Mouse (Mus musculus) neural tube, embryonic 12.5 days (tissue): ENCODE results near the gene Grsf1. TPM values are rescaled to one million over a fixed set of nuclear protein-coding genes. Genes with fewer than 3 reads are reported as not detected.
A peak's percentile ranks its signal among the peaks of the same experiment; 100 is the strongest.

Source experiments
- ATAC-seq: fragments of 200-750 bp; cut with Nextera tagmentation; 2 replicates; pipeline ENCODE4 v1.8.0; 2017; ENCODE audit warnings: low read depth, mild to moderate bottlenecking, moderate TSS enrichment, moderate library complexity; ENCODE audit not compliant: low FRiP score
- H3K27ac ChIP-seq: fragments of 300-500 bp; sonication (generic); 2 replicates; pipeline ENCODE4 v1.5.1; 2016
- H3K27me3 ChIP-seq: fragments of 300-500 bp; sonication (generic); replicated peaks from 2 replicates; pipeline ENCODE4 v1.6.1; 2016; ENCODE audit warnings: mild to moderate bottlenecking
- H3K36me3 ChIP-seq: fragments of 300-500 bp; sonication (generic); 2 replicates; pipeline ENCODE4 v1.6.1; 2016; ENCODE audit warnings: mild to moderate bottlenecking
- H3K4me1 ChIP-seq: fragments of 300-500 bp; sonication (generic); 2 replicates; pipeline ENCODE4 v1.6.1; 2016
- H3K4me2 ChIP-seq: fragments of 300-500 bp; sonication (generic); replicated peaks from 2 replicates; pipeline ENCODE4 v1.6.1; 2016; ENCODE audit warnings: mild to moderate bottlenecking
- H3K4me3 ChIP-seq: fragments of 300-500 bp; sonication (generic); 2 replicates; pipeline ENCODE4 v1.5.1; 2016
- H3K9ac ChIP-seq: fragments of 300-500 bp; sonication (generic); 2 replicates; pipeline ENCODE4 v1.6.1; 2016; ENCODE audit warnings: mild to moderate bottlenecking
- H3K9me3 ChIP-seq: fragments of 300-500 bp; sonication (generic); 2 replicates; pipeline ENCODE4 v1.6.1; 2016; ENCODE audit warnings: mild to moderate bottlenecking
- WGBS: fragments of 180-500 bp; shearing (Covaris S2); methylation state at CpG from one replicate; pipeline ENCODE4 v1.1.7; 2016; 5-methylcytosine and 5-hydroxymethylcytosine counted together
- polyA plus RNA-seq: library from polyadenylated mRNA; unstranded; fragments of >200 nt; fragmentation: Nextera tagmentation; extraction: Ambion mirVana; gene quantifications from 2 replicates; pipeline ENCODE4 v1.2.1, GENCODE M21; 2016

Grsf1 gene
- polyA plus RNA-seq, 1 experiment from 2014 or later = 95.1 TPM

- H3K36me3 ChIP-seq = no peaks in the 10 kb centered on the region
- H3K4me1 ChIP-seq = no peaks in the 10 kb centered on the region
- no peak overlapping the region for H3K4me2 ChIP-seq
- ATAC-seq = no peak
- H3K27ac ChIP-seq = no peak overlapping the region
- H3K9ac ChIP-seq = no peak overlapping the region
- H3K27me3 ChIP-seq = no peaks in the 10 kb centered on the region
- no peaks in the 10 kb centered on the region for H3K9me3 ChIP-seq
- H3K4me3 ChIP-seq = no peak overlapping the region
- WGBS = 11% methylated on average over 3 of the region's 3 CpGs
These were observed 8.3 kb upstream of the Grsf1 start for GRCm38 (mm10) chr5:88684226-88684625.

DNA sequence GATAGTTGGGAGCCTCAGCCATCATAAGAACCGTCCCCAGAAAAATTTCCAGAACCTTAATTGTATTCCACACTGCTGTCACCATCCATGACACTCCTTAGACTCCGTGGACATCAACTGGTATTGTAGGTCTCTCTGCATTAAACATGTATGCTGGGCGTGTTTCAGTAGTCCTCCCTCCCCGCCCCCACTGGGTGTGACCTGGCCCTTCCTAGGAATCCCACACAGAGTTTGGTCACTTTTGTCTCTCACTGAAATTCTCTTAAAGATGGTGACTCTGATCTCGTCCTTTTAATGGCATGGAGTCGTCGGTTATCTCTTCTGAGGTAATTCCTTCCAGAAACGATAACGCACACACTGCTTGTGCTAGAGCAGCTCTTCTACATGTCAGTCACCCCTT is 7.7 kb upstream of the Grsf1 start:
- H3K4me2 ChIP-seq = no peak overlapping the region
- no peak for ATAC-seq
- H3K9me3 ChIP-seq = no peaks in the 10 kb centered on the region
- no peak overlapping the region for H3K4me3 ChIP-seq
- H3K27me3 ChIP-seq = no peaks in the 10 kb centered on the region
- no peak overlapping the region for H3K27ac ChIP-seq
- WGBS = 75% methylated on average over 9 of the region's 9 CpGs
- H3K4me1 ChIP-seq = no peaks in the 10 kb centered on the region
- H3K36me3 ChIP-seq = no peaks in the 10 kb centered on the region
- no peak overlapping the region for H3K9ac ChIP-seq

DNA sequence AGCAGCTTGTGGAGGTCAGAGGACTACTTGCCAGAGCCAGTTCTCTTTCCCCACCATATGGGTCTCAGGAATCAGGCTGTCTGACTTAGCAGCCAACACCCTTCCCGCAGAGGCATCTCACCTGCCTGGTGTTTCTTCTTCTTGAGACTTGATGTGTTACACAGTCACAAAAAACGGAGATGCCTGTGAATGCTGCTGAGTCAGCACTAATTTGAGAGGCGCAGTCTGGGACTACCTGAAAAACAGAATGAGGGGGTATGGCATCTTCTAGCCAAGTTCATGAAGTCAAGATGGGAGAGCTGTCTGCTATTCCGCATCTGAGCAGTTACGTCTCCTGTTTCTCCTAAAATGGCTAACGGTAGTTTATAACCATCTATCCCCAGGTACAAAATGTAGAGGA is 4.6 kb upstream of the Grsf1 start:
- H3K9ac ChIP-seq = no peak overlapping the region
- no peaks in the 10 kb centered on the region for H3K4me1 ChIP-seq
- no peak overlapping the region for H3K27ac ChIP-seq
- H3K27me3 ChIP-seq = no peaks in the 10 kb centered on the region
- H3K9me3 ChIP-seq = no peaks in the 10 kb centered on the region
- no peak for ATAC-seq
- H3K4me3 ChIP-seq = no peak overlapping the region
- 81% methylated on average over 6 of the region's 6 CpGs for WGBS
- no peak overlapping the region for H3K4me2 ChIP-seq
- H3K36me3 ChIP-seq = no peaks in the 10 kb centered on the region

DNA sequence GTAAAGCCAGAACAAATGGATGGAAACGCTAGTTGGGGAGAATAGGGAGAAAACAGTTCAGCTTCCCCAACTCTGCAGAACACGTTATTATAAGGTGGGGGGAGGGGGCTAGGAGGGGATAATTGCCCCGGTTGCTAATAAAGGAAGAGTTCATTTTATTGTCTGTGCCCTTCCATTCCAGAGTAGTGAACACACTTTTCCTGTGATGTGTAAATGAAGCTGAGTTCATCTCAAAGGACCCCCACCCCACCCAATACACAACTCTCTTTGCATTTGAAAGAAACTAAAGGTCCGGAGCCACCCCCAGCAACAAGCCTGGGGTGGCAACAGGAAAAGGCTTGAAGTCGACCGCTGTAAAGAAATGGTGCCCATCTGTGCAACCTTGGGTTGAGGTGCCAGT is 3.4 kb upstream of the Grsf1 start:
- Histone ChIP-seq H3K27ac (no peak overlapping the region), H3K36me3 (no peaks in the 10 kb centered on the region), H3K9ac (no peak overlapping the region), H3K4me3 (no peak overlapping the region), H3K9me3 (no peaks in the 10 kb centered on the region), H3K4me2 (no peak overlapping the region), H3K27me3 (no peaks in the 10 kb centered on the region), H3K4me1 (peaks cover 4% of the 10 kb centered on the region)
- 4% methylated on average over 6 of the region's 6 CpGs for WGBS
- ATAC-seq = no peak

- Histone ChIP-seq H3K27ac (no peak overlapping the region), H3K4me2 (no peak overlapping the region), H3K4me1 (peaks cover 9% of the 10 kb centered on the region), H3K9me3 (no peaks in the 10 kb centered on the region), H3K9ac (no peak overlapping the region), H3K27me3 (no peaks in the 10 kb centered on the region), H3K4me3 (no peak overlapping the region), H3K36me3 (no peaks in the 10 kb centered on the region)
- no peak for ATAC-seq
- WGBS = 32% methylated on average over 7 of the region's 7 CpGs
These were observed 3.0 kb upstream of the Grsf1 start for GRCm38 (mm10) chr5:88678929-88679328.

- peak overlapping the region; percentile 94 for H3K4me3 ChIP-seq
- H3K4me2 ChIP-seq = peak overlapping the region; percentile 72
- no peaks in the 10 kb centered on the region for H3K27me3 ChIP-seq
- H3K36me3 ChIP-seq = peaks cover 17% of the 10 kb centered on the region
- H3K9me3 ChIP-seq = no peaks in the 10 kb centered on the region
- H3K9ac ChIP-seq = peak overlapping the region; percentile 99
- peak overlapping the region; percentile 93 for H3K27ac ChIP-seq
- WGBS = under 1% methylated on average over 44 of the region's 47 CpGs
- peaks cover 17% of the 10 kb centered on the region for H3K4me1 ChIP-seq
- ATAC-seq = peak; percentile 62
These were observed 1.1 kb downstream of the Grsf1 start for GRCm38 (mm10) chr5:88674703-88675442.

- H3K36me3 ChIP-seq = peaks cover 79% of the 10 kb centered on the region
- no peak overlapping the region for H3K4me2 ChIP-seq
- no peak overlapping the region for H3K4me3 ChIP-seq
These were observed 12.1 kb downstream of the Grsf1 start for GRCm38 (mm10) chr5:88663875-88664274.

GRCm38 (mm10) chr5:88663151-88663550 is 12.8 kb downstream of the Grsf1 start:
- WGBS = 98% methylated on average over 3 of the region's 3 CpGs
- Histone ChIP-seq H3K9me3 (no peaks in the 10 kb centered on the region), H3K4me3 (no peak overlapping the region), H3K9ac (no peak overlapping the region), H3K27ac (no peak overlapping the region), H3K4me1 (no peaks in the 10 kb centered on the region), H3K4me2 (no peak overlapping the region), H3K27me3 (no peaks in the 10 kb centered on the region), H3K36me3 (peaks cover 78% of the 10 kb centered on the region)
- ATAC-seq = no peak

More at GRCm38 (mm10) chr5:88663875-88664274, 12.1 kb downstream of the Grsf1 start:
- Histone ChIP-seq H3K27ac (no peak overlapping the region), H3K27me3 (no peaks in the 10 kb centered on the region), H3K9me3 (no peaks in the 10 kb centered on the region), H3K9ac (no peak overlapping the region), H3K4me1 (no peaks in the 10 kb centered on the region)
- no peak for ATAC-seq
- 90% methylated on average over 5 of the region's 5 CpGs for WGBS

GRCm38 (mm10) chr5:88657868-88658267 is 18.1 kb downstream of the Grsf1 start:
- no peak for ATAC-seq
- Histone ChIP-seq H3K36me3 (peaks cover 50% of the 10 kb centered on the region), H3K4me3 (no peak overlapping the region), H3K9ac (no peak overlapping the region), H3K27ac (no peak overlapping the region), H3K4me2 (no peak overlapping the region), H3K9me3 (no peaks in the 10 kb centered on the region), H3K27me3 (no peaks in the 10 kb centered on the region), H3K4me1 (no peaks in the 10 kb centered on the region)
- WGBS = 97% methylated on average over 1 of the region's 1 CpGs

- H3K4me2 ChIP-seq = no peak overlapping the region
- H3K9ac ChIP-seq = no peak overlapping the region
- H3K27ac ChIP-seq = no peak overlapping the region
- WGBS = 84% methylated on average over 5 of the region's 5 CpGs
- no peak overlapping the region for H3K4me3 ChIP-seq
- H3K9me3 ChIP-seq = no peaks in the 10 kb centered on the region
- H3K4me1 ChIP-seq = no peaks in the 10 kb centered on the region
- no peaks in the 10 kb centered on the region for H3K27me3 ChIP-seq
- H3K36me3 ChIP-seq = peaks cover 64% of the 10 kb centered on the region
- no peak for ATAC-seq
These were observed 23.4 kb downstream of the Grsf1 start for GRCm38 (mm10) chr5:88652589-88652988.

DNA sequence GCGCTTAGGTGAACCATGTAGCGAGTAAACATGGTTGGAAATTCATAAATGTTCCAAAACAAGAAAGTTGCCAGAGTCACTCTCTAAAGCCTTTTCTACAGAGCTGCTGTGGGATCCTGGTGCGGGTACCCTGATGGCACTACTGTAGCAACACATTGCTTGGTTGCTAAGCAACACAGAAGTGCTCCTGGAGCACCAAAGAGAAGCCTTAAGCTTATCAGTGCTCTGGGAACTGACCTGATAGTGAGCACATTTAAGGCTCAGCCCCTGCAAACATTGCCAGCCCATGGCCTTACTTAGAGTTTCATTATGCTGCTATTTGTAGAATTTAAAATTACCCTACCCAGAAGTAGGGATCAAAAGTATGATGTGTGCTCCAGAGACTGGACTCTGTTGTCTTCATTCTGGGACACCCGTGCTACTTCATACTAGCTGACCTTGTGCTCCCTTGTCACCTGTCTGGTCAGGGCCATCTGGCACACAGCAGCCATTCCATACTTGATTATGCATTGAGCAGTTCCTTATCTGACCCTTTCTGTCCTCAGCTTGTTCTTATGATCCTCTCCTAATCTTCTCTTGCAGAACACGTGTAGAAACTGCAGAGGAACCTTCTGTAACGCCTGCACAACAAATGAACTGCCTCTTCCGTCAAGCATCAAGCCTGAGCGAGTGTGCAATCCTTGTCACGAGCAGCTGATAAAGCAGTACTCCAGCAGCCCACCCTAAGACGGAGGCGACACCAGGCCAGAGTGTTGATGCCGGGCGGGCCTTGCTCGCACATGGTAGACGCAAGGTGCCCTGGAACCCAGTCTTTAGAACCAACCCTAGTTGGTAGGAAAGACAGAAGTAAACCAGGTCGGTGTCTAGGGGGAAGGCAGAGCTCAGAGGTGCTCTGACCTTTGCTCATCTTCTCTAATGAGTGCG is 26.5 kb downstream of the Grsf1 start:
- H3K9ac ChIP-seq = no peak overlapping the region
- H3K9me3 ChIP-seq = no peaks in the 10 kb centered on the region
- no peaks in the 10 kb centered on the region for H3K4me1 ChIP-seq
- H3K4me3 ChIP-seq = no peak overlapping the region
- WGBS = 93% methylated on average over 17 of the region's 17 CpGs
- no peak overlapping the region for H3K27ac ChIP-seq
- H3K4me2 ChIP-seq = no peak overlapping the region
- no peaks in the 10 kb centered on the region for H3K27me3 ChIP-seq
- H3K36me3 ChIP-seq = peaks cover 84% of the 10 kb centered on the region
- ATAC-seq = no peak

DNA sequence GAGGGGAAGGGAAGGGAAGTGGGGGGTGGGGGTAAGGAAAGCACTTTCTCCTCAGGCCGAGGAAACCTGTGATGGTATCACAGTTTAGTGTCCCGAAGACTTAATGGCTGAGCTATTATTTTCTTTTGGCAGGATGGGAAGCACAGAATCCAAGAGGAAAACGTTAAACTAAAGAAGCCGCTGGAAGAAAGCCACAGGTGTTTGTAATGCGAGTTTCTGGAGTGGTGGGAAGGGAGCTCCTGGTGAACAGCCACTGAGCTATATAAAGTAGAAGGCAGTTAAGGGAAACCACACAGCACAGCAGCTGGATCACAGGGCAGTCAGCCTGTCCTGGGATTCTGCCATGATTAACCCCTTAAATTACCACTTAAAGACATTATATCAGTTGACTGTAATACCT is 30.6 kb downstream of the Grsf1 start:
- H3K4me3 ChIP-seq = no peak overlapping the region
- ATAC-seq = no peak
- no peak overlapping the region for H3K4me2 ChIP-seq
- H3K27me3 ChIP-seq = no peaks in the 10 kb centered on the region
- no peaks in the 10 kb centered on the region for H3K9me3 ChIP-seq
- H3K4me1 ChIP-seq = no peaks in the 10 kb centered on the region
- H3K9ac ChIP-seq = no peak overlapping the region
- peaks cover 92% of the 10 kb centered on the region for H3K36me3 ChIP-seq
- H3K27ac ChIP-seq = no peak overlapping the region
- 73% methylated on average over 5 of the region's 5 CpGs for WGBS
